Mouse (Mus musculus): ENCODE data around the gene Prrc2a.

- TF ChIP-seq CTCF (IDR thresholded peaks at IDR 0.05; ENCODE audit: low read depth) = no peak
- TF ChIP-seq EP300 (IDR thresholded peaks at IDR 0.05; ENCODE audit: low read depth) = no peak
These were observed 5.1 kb downstream of the Prrc2a start for GRCm38 (mm10) chr17:35159638-35160037.

All from liver, embryonic 14.5 days (tissue).